Mouse (Mus musculus) retina, embryonic 14.5 days (tissue): ENCODE data around the gene Sar1a.

Experiments
- DNase-seq: peaks from one replicate; pipeline ENCODE4 v3.0.0-alpha.2; 2015; ENCODE audit warnings: low spot score

The Sar1a gene

DNA sequence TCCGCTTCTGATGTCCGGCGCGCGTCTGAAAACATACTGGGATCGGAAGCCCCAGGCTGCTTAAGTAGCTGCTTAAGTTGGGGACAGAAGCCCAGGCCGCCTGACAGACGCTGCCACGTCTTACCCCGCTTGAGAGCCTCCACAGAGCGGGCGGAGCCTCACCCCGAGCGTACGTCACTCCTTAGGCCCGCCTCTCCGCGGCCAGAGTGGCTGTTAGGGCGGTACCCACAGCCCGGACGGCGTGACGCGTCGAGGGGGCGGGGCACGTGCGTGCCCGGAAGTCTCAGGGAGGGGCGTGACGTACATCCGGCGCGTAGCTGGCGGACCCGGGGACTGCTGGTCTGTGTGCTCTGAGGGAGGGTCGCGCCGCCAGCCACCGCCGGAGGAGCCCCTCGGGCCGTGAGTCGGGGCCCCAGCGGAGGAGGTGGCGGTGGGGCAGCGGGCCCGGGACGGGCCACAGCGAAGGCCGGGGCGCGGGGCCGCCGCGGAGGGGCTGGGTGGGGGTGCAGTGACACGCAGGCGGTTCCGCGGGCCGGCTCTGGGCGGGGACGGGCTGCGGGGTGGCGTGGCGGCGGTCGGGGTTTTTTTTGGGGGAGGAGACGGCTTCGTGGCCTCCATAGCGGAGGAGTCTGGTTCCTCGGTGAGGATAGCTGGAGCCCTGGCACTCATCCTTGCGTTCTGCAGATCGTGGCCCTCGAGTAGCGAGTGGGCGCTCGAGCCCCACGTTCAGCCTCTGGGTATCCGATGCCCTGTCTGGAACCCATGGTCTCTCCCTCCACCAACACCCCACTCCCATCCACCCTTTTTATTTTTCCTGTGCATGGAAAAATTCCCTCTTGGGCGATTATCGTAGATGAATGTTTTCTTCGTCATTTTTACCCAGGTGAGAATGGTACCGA lies at the start of gene Sar1a:
Gene Sar1a, plus strand, starts transcription at position 285 of the 899 bp plus-strand sequence.
- peak; percentile 99 for DNase-seq

DNA sequence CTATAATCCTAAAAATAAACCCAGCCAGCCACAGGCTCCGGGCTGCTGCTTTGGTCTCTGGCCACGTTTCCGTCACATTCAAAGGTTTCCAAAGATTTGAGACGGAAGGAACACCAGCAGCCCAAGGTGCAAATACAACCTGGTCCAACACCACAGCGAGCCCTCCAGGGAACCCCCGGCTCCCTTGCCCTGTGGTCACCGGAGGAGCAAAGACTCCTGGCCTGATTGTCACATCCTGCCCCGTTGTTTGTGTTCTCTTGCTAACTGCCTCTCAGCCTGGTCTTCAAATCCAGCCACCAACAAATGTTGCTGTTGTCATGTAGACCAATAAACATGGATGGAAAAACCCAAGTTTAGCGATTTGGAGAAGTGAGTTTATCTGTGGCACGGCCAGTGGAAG lies 47.7 kb upstream of the Sar1a start:
- no peak for DNase-seq

GRCm38 (mm10) chr10:61637055-61637454 lies 43.0 kb upstream of the Sar1a start:
- no peak for DNase-seq

- DNase-seq, result no peak
Measured at GRCm38 (mm10) chr10:61640363-61640762, 39.7 kb upstream of the Sar1a start.

- no peak for DNase-seq
Measured at GRCm38 (mm10) chr10:61646557-61646956, 33.5 kb upstream of the Sar1a start.

DNA sequence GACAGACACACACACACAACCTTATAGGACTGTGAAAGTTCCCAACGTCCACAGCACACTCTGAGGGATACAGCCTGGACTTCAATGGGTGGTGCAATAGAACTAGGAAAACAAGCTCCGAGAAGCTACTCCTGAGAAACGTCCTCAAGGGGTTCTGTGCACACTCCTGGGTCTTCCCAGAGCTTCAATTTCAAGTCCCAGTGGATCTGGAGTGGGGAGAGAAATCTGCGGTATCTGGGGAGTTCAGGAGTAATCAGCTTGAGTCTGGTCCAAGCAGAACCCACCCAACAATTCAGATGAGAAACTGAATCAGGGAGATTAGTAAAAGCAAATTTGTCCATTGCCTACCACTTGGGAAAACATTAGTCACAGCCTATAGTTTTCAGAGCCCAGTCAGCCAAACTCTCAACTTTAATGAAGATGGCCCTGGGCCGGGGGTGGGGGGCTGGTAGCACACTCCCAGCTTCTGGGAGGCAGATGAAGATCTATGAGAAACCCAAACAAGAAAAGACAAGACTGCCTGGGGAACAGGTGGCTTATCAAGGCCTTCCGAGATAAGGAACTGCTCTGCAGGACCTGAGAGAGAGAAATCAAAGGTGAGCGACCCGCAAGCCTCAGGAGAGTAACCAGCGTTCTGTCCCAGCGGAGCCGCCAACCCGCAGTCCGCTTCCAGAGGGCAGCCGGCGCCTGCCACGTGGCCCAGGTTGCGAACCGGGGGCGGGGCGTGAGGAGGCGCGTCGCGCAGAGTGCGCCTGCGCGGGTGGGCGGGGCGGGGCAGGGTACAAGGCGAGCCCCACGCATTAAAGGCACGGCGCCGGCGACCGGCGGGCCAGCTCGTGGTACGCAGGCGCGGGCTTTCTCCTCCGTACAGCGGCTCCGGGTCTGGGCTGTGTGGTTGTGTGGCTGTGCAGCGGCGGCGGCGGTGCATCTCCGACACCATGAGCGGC lies 32.0 kb upstream of the Sar1a start, which contains the start of gene Ppa1:
Gene Ppa1, plus strand, starts transcription at position 763 of the 947 bp plus-strand sequence.
- peak; percentile 91 for DNase-seq

- peak; percentile 19 for DNase-seq
Measured at GRCm38 (mm10) chr10:61648737-61649645, 31.1 kb upstream of the Sar1a start.

- no peak for DNase-seq
Measured at GRCm38 (mm10) chr10:61654105-61654504, 26.0 kb upstream of the Sar1a start.

DNA sequence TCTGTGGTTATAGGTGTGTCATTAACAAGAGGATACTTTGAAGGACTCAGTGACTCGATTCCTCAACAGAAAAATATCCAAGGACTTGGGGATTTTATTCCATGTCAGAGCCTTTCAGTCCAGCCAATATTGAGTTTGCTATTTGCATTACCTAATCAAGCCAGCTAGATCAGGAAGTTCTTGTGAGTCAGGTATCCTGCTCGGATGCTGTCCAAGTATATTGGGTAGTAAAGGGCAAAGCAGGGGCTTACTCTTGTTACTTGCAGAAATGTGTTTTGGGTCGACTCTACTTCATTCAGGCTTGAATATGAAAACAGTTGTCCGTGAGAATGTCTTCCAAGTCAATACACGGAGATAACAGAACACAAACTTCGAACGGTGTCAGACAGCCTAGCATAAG lies 25.4 kb upstream of the Sar1a start:
- no peak for DNase-seq

DNA sequence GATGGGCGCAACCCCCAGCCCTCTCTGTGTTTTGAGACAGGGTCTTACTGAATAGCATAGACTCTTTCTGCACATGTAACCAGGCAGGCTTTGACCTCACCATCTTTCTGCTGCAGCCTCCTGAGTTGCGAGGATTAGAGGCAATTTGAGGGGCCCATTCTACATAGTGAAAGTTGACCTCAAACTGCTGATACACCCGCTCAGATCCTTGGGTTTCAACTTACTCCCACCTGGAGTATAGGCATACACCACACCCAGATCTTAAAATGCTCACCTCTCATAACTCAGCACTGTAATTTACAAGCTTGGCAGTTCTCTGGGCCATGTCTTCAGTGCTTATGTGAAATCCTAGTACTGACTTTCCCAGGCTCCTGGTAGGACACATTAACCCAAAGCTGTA lies 24.9 kb upstream of the Sar1a start:
- no peak for DNase-seq

GRCm38 (mm10) chr10:61656928-61657882 lies 22.9 kb upstream of the Sar1a start:
- no peak for DNase-seq

DNA sequence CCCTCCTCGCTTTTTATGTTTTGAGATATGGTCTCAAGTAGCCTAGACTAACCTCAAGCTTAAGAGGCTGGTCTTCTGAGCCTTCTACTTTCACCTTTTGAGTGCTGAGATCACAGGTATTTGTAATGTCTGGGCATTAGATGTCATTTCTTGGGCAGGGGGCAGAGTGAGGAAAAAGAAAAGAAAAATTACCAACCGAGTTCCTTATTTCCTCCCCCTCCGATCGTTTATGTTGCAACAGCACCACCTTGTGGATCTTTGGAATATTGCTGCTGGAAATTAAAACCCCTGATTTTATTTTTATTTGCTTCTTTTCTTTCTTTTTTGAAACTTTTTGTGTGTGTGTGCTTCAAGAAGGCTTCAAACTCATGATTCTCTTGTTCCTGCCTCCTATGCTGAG lies 22.1 kb upstream of the Sar1a start:
- peak; percentile 78 for DNase-seq

GRCm38 (mm10) chr10:61661887-61662286 lies 18.2 kb upstream of the Sar1a start:
- DNase-seq, result no peak

DNA sequence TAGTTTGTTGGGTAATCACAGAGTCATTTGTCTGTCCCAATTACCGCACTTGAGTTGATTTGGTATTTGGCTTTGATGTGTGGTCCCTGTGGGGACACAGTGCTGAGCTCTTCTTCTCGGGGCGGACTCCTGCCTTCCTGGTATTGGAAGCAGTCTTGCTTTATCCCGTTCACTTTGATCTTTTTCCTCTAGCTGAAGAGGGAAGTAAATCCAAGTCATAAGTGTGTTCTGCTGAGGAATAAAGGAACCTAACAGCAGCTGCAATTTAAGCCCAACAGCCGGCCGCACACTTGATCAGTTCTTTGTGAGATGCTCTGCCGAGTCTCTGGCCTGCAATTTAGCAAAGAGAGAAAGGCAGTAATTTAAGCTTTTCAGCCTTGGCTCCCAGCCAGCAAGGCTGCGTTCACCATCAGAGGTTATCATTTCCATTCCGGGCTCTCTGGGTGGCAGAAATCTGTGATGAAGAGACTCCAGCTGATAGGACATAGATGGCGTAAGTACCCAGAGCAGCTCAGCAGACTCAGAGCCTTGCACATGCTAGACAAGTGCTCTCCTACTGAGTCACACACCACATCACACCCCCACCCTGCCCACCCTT lies 17.6 kb upstream of the Sar1a start:
- DNase-seq, result peak; percentile 30

- DNase-seq, result no peak
Measured at GRCm38 (mm10) chr10:61665111-61665510, 15.0 kb upstream of the Sar1a start.

DNA sequence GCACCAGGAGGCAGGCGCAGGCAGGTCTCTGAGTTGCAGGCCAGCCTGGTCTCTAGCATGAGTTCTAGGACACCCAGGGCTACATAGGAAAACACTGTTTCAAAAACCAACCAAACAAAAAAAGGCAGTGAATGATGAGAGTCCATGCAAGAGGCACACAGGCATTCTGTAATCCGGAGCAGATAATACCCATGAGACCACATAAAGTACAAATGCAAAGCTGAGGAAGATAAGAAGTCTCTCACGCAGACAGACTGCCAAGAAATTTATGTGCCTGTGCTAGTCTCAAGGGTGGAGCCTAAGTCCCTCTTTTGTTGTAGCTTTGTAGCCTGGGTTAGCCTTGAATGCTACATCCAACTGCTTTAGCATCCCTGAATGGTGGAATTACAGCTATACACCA lies 14.4 kb upstream of the Sar1a start:
- no peak for DNase-seq

DNA sequence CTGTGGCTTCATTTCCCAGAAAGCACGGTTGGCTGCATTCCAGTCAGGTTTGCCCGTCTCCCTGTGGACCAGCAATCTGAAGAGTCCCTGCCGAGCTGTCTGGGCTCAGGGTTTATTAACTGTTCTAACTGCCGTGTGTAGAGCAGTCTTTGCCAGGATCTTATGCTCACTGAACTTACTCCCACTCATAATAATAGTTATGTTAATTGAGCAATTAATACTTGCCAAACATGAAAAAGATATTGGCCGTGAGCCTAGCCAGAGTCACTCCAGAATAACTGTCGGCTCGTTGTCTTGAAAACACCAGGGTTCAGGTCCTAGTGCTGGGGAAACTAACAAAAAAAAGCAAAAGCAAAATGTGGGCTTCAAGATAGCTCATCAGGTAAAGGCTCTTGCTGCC lies 10.8 kb upstream of the Sar1a start:
- no peak for DNase-seq

GRCm38 (mm10) chr10:61669896-61670295 lies 10.2 kb upstream of the Sar1a start:
- DNase-seq, result no peak

- DNase-seq, result no peak
Measured at GRCm38 (mm10) chr10:61670758-61671157, 9.3 kb upstream of the Sar1a start.

GRCm38 (mm10) chr10:61675935-61676334 lies 4.2 kb upstream of the Sar1a start:
- no peak for DNase-seq
